Mouse (Mus musculus) left cerebral cortex, postnatal 4 days (tissue): Measurements from ENCODE around the gene Ercc1. TPM values are rescaled to one million over a fixed set of nuclear protein-coding genes. Genes with fewer than 3 reads are reported as not detected.
A peak's percentile ranks its signal among the peaks of the same experiment; 100 is the strongest.

Source experiments
- DNase-seq: peaks from one replicate; pipeline ENCODE4 v3.0.0-alpha.2; 2022
- intact Hi-C: fragments of 180-260 bp; cut with DNase I; formaldehyde crosslinking; loops from one replicate; pipeline ENCODE4 v1.15.1; 2025
- microRNA-seq: library from miRNA; unstranded; fragments of <30 nt; microRNA quantifications from one replicate; pipeline ENCODE4 v1.2.0, GENCODE M21; 2022
- total RNA-seq, 2 experiments: library from RNA; stranded (reverse); gene quantifications; 2 replicates each; pipeline ENCODE4 v1.2.3; 2021

The Ercc1 gene
- total RNA-seq, 2 experiments from 2014 or later: 60.1 to 70.9 TPM

DNA sequence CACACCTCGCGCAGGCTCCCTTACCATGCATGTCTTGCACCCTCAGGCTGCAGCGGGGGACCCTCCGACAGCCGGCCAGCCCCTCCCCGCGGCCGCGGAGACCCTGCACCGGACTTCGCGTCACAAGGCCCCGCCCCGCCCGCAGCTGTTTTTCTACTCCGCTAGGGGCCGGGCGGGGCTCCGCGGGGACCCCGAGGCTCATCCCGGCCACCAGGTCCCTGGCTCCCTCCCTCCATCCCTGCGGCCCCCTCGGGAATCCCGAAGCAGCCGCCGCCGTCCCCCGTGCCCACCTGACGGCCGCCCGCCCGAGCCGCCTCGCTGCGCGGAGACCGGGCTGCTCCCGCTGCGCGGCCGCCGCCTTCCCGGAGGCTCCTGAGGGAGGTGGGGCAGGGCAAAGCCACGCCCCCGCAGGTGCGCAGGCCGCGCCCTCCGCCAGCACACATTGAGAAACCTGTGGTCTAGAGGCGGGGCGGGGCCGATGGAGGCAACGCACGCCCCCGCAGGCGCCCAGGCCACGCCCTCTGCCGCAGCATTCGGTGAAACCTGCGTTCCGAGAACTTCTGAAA is 59.2 kb downstream of the Ercc1 start, which contains the start of gene Klc3:
Gene Klc3 (minus strand): TSS at position 374 of the 566 bp plus-strand sequence.
- intact Hi-C loops: loop anchor here (10.0 kb wide), 1 partner anchor 301 kb away; no protein-coding TSS in a partner anchor
- DNase-seq: no peak

GRCm38 (mm10) chr7:19404476-19404875 is 59.9 kb downstream of the Ercc1 start, which contains the start of gene Ckm:
Ckm (plus strand) TSS chr7:19404776.
- no peak for DNase-seq
- intact Hi-C loops: loop anchor here (10.0 kb wide), 1 partner anchor 300 kb away; no protein-coding TSS in a partner anchor

GRCm38 (mm10) chr7:19405417-19405816 is 60.8 kb downstream of the Ercc1 start:
- intact Hi-C loops: loop anchor here (10.0 kb wide), 1 partner anchor 299 kb away; no protein-coding TSS in a partner anchor
- peak; percentile 78 for DNase-seq

Small RNA genes lying within 50 kb of the gene (microRNA-seq; reads per million reads assigned to microRNA genes)
- gene Mir343: not detected

Other genes with a start within 250 kb of the Ercc1 start
- gene Gm4969, start 226.4 kb upstream of the Ercc1 start, total RNA-seq: 10 to 100 TPM in 1 of 2 experiments, 1 to 10 TPM in 1; 9.4 to 11.0 TPM
- 10 to 100 TPM; 17.7 to 18.9 TPM for gene Fbxo46, start 224.9 kb upstream of the Ercc1 start, total RNA-seq
- gene Qpctl, start 195.5 kb upstream of the Ercc1 start, total RNA-seq: 10 to 100 TPM; 17.6 to 19.9 TPM
- gene Snrpd2, start 195.1 kb upstream of the Ercc1 start, total RNA-seq: 100 to 1,000 TPM; 126 to 130 TPM
- 10 to 100 TPM; 22.7 to 25.8 TPM for gene Gipr, start 178.7 kb upstream of the Ercc1 start, total RNA-seq
- gene Eml2, start 168.4 kb upstream of the Ercc1 start, total RNA-seq: 100 to 1,000 TPM; 102 to 106 TPM
- 1 to 10 TPM; 3.5 to 4.3 TPM for gene Gpr4, start 132.2 kb upstream of the Ercc1 start, total RNA-seq
- 10 to 100 TPM; 33.8 to 35.0 TPM for gene Opa3, start 116.4 kb upstream of the Ercc1 start, total RNA-seq
- gene Vasp, start 73.0 kb upstream of the Ercc1 start, total RNA-seq: 10 to 100 TPM; 45.3 to 46.6 TPM
- gene Ppm1n, start 64.7 kb upstream of the Ercc1 start, total RNA-seq: under 1 TPM; 0.60 to 0.64 TPM
- 100 to 1,000 TPM; 154 to 161 TPM for gene Rtn2, start 62.2 kb upstream of the Ercc1 start, total RNA-seq
- 1 to 10 TPM; 1.2 to 1.3 TPM for gene Fosb, start 34.7 kb upstream of the Ercc1 start, total RNA-seq
- gene Cd3eap, start 14.7 kb downstream of the Ercc1 start, total RNA-seq: 10 to 100 TPM; 15.9 to 18.7 TPM
- gene Ppp1r13l, start 15.0 kb downstream of the Ercc1 start, total RNA-seq: 1 to 10 TPM; 6.0 to 6.4 TPM
- gene Ercc2, start 37.2 kb downstream of the Ercc1 start, total RNA-seq: 10 to 100 TPM; 46.1 to 62.8 TPM
- gene Klc3, start 59.3 kb downstream of the Ercc1 start, total RNA-seq: 1 to 10 TPM; 1.2 to 1.3 TPM
- gene Ckm, start 60.0 kb downstream of the Ercc1 start, total RNA-seq: not detected
- 100 to 1,000 TPM; 118 to 119 TPM for gene Mark4, start 114.0 kb downstream of the Ercc1 start, total RNA-seq
- under 1 TPM; 0.42 to 0.46 TPM for gene Exoc3l2, start 118.6 kb downstream of the Ercc1 start, total RNA-seq
- 1 to 10 TPM; 8.5 to 8.8 TPM for gene Bloc1s3, start 163.6 kb downstream of the Ercc1 start, total RNA-seq
- 10 to 100 TPM; 17.9 to 19.0 TPM for gene Trappc6a, start 163.6 kb downstream of the Ercc1 start, total RNA-seq
- gene Nkpd1, start 173.1 kb downstream of the Ercc1 start, total RNA-seq: under 1 TPM; 0.90 to 0.91 TPM
- gene Ppp1r37, start 218.3 kb downstream of the Ercc1 start, total RNA-seq: 10 to 100 TPM; 81.1 to 85.1 TPM
- under 1 TPM; 0.22 to 0.24 TPM for gene Zfp296, start 232.5 kb downstream of the Ercc1 start, total RNA-seq
- gene Gemin7, start 232.8 kb downstream of the Ercc1 start, total RNA-seq: 10 to 100 TPM; 56.0 to 58.2 TPM